Mouse (Mus musculus) embryonic facial prominence, embryonic 13.5 days (tissue): ENCODE results near the gene Gramd1b. TPM values are rescaled to one million over a fixed set of nuclear protein-coding genes. Genes with fewer than 3 reads are reported as not detected.

Experiments
- ATAC-seq: fragments of 200-750 bp; cut with Nextera tagmentation; 2 replicates; pipeline ENCODE4 v1.8.0; 2017; ENCODE audit warnings: low read depth; ENCODE audit not compliant: insufficient number of reproducible peaks, insufficient read depth, low FRiP score, low TSS enrichment
- H3K27ac ChIP-seq: fragments of 300-500 bp; sonication (generic); 2 replicates; pipeline ENCODE4 v1.5.1; 2015; ENCODE audit warnings: moderate library complexity, mild to moderate bottlenecking, inconsistent platforms
- H3K27me3 ChIP-seq: fragments of 300-500 bp; sonication (generic); 2 replicates; pipeline ENCODE4 v1.6.1; 2015; ENCODE audit warnings: mild to moderate bottlenecking, inconsistent platforms
- H3K36me3 ChIP-seq: fragments of 300-500 bp; sonication (generic); 2 replicates; pipeline ENCODE4 v1.6.1; 2015; ENCODE audit warnings: mild to moderate bottlenecking, inconsistent platforms
- H3K4me1 ChIP-seq: fragments of 300-500 bp; sonication (generic); 2 replicates; pipeline ENCODE4 v1.6.1; 2015; ENCODE audit warnings: inconsistent platforms
- H3K4me2 ChIP-seq: fragments of 300-500 bp; sonication (generic); 2 replicates; pipeline ENCODE4 v1.6.1; 2015; ENCODE audit warnings: moderate library complexity, mild to moderate bottlenecking, inconsistent platforms
- H3K4me3 ChIP-seq: fragments of 300-500 bp; sonication (generic); 2 replicates; pipeline ENCODE4 v1.5.1; 2015; ENCODE audit warnings: mild to moderate bottlenecking, inconsistent platforms
- H3K9ac ChIP-seq: fragments of 300-500 bp; sonication (generic); 2 replicates; pipeline ENCODE4 v1.6.1; 2015; ENCODE audit warnings: mild to moderate bottlenecking, inconsistent platforms
- H3K9me3 ChIP-seq: fragments of 300-500 bp; sonication (generic); 2 replicates; pipeline ENCODE4 v1.6.1; 2016; ENCODE audit warnings: inconsistent platforms
- WGBS: fragments of 180-500 bp; shearing (Covaris S2); methylation state at CpG from one replicate; pipeline ENCODE4 v1.1.7; 2015; ENCODE audit warnings: mixed read lengths; 5-methylcytosine and 5-hydroxymethylcytosine counted together
- polyA plus RNA-seq: library from polyadenylated mRNA; unstranded; fragments of >200 nt; fragmentation: Nextera tagmentation; extraction: Ambion mirVana; gene quantifications from 2 replicates; pipeline ENCODE4 v1.2.1, GENCODE M21; 2015

Gene Gramd1b
- polyA plus RNA-seq, 1 experiment from 2014 or later, result 9.0 TPM

- H3K27ac ChIP-seq, result no peak overlapping the region
- no peak overlapping the region for H3K4me3 ChIP-seq
- WGBS, result 77% methylated on average over 4 of the region's 4 CpGs
- no peak overlapping the region for H3K9ac ChIP-seq
- no peak overlapping the region for H3K4me2 ChIP-seq
- H3K27me3 ChIP-seq, result no peaks in the 10 kb centered on the region
- no peaks in the 10 kb centered on the region for H3K9me3 ChIP-seq
- no peaks in the 10 kb centered on the region; the same call in 1 of the 2 replicates for H3K4me1 ChIP-seq
- H3K36me3 ChIP-seq, result no peaks in the 10 kb centered on the region
- no peak for ATAC-seq
Measured at GRCm38 (mm10) chr9:40337131-40337820, 193.9 kb downstream of the Gramd1b start.

DNA sequence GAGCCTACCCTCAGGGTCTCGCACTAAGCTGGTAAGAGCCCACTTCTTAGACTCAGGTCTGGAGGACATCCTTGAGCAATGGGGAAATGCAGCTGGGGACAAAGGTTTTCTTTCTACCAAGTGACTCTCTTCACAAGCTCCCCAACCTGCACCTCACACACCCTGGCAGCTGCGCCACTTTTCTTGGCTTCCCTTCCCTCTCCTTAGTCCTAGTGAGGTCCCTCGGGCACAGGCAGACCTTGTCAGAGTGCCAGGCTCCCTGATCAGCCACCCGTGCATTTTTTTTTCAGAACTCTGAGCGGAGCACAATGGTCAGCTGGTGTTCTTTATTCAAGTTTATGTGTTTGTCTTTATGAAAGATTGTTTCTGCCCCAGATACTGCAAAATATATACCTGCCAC is 194.5 kb downstream of the Gramd1b start:
- H3K4me3 ChIP-seq, result no peak overlapping the region
- ATAC-seq, result no peak
- 65% methylated on average over 5 of the region's 5 CpGs for WGBS
- no peak overlapping the region for H3K27ac ChIP-seq
- H3K9ac ChIP-seq, result no peak overlapping the region
- H3K4me2 ChIP-seq, result no peak overlapping the region
- no peaks in the 10 kb centered on the region for H3K36me3 ChIP-seq
- no peaks in the 10 kb centered on the region for H3K9me3 ChIP-seq
- H3K4me1 ChIP-seq, result no peaks in the 10 kb centered on the region; the same call in 1 of the 2 replicates
- H3K27me3 ChIP-seq, result no peaks in the 10 kb centered on the region

- 74% methylated on average over 2 of the region's 2 CpGs for WGBS
- ATAC-seq, result no peak
- no peaks in the 10 kb centered on the region for H3K36me3 ChIP-seq
Measured at GRCm38 (mm10) chr9:40334617-40335016, 196.6 kb downstream of the Gramd1b start.

GRCm38 (mm10) chr9:40333649-40334396 is 197.4 kb downstream of the Gramd1b start:
- Histone ChIP-seq H3K9me3 (no peaks in the 10 kb centered on the region), H3K4me2 (no peak overlapping the region), H3K4me3 (no peak overlapping the region), H3K27me3 (no peaks in the 10 kb centered on the region), H3K27ac (no peak overlapping the region), H3K9ac (no peak overlapping the region), H3K4me1 (no peaks in the 10 kb centered on the region; the same call in 1 of the 2 replicates), H3K36me3 (no peaks in the 10 kb centered on the region)
- no peak for ATAC-seq
- 59% methylated on average over 9 of the region's 9 CpGs for WGBS

More at GRCm38 (mm10) chr9:40334617-40335016, 196.6 kb downstream of the Gramd1b start:
- H3K4me3 ChIP-seq, result no peak overlapping the region
- no peak overlapping the region for H3K4me2 ChIP-seq
- no peaks in the 10 kb centered on the region; the same call in 1 of the 2 replicates for H3K4me1 ChIP-seq
- no peaks in the 10 kb centered on the region for H3K27me3 ChIP-seq
- no peaks in the 10 kb centered on the region for H3K9me3 ChIP-seq
- H3K27ac ChIP-seq, result no peak overlapping the region
- no peak overlapping the region for H3K9ac ChIP-seq

DNA sequence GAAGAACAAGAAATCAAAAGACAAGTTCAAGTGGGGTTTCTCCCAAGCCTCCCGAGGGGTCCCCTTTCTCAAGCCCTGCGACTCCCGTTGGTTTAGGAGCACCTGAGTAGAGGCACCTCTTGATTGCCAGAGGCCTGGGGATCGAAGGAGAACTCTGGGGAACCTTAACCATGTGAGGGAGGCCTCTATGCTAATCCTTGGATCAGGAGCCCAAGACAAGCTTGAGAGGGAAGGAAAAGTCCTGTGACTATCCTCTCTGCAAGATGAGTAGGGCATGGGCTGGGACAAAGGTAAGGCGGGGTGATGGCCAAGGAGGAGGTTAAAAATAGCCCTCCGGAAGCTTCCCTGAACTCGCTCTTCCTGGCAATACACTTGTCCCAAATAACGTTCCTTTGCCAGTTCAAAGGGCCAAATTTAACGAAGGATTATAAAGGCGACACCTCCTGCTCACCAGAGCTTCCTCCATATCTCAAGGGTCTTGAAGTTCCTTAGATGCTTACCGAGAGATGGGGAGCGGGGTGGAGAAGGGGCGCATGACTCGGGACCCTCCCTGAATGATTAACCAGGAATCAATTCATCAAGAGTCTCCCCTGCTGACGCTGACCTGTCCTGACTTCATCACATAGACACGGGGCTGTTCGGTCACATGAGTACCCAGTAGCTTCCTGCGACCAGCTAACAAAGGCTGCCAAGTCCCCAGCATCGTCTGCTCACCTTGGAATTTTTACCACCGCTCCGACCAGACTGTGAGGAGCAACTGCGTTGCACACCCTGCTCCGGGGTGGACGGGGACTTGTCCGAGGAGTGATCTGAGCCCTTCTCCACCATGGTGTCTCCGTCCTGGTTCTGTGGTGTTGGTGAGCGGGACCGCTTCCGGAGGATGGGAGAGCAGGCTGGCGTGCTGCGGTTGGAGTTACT is 198.2 kb downstream of the Gramd1b start:
- H3K4me2 ChIP-seq, result no peak overlapping the region
- H3K9ac ChIP-seq, result no peak overlapping the region
- no peak overlapping the region for H3K4me3 ChIP-seq
- H3K9me3 ChIP-seq, result no peaks in the 10 kb centered on the region
- no peak for ATAC-seq
- H3K4me1 ChIP-seq, result no peaks in the 10 kb centered on the region; the same call in 1 of the 2 replicates
- H3K36me3 ChIP-seq, result no peaks in the 10 kb centered on the region
- no peaks in the 10 kb centered on the region for H3K27me3 ChIP-seq
- no peak overlapping the region for H3K27ac ChIP-seq
- 84% methylated on average over 31 of the region's 31 CpGs for WGBS

GRCm38 (mm10) chr9:40332326-40332725 is 198.9 kb downstream of the Gramd1b start:
- no peaks in the 10 kb centered on the region for H3K36me3 ChIP-seq
- no peak overlapping the region for H3K4me3 ChIP-seq
- H3K4me1 ChIP-seq, result no peaks in the 10 kb centered on the region; the same call in 1 of the 2 replicates
- H3K9me3 ChIP-seq, result no peaks in the 10 kb centered on the region
- WGBS, result 76% methylated on average over 4 of the region's 4 CpGs
- H3K27ac ChIP-seq, result no peak overlapping the region
- no peak overlapping the region for H3K4me2 ChIP-seq
- H3K27me3 ChIP-seq, result no peaks in the 10 kb centered on the region
- no peak overlapping the region for H3K9ac ChIP-seq
- no peak for ATAC-seq

DNA sequence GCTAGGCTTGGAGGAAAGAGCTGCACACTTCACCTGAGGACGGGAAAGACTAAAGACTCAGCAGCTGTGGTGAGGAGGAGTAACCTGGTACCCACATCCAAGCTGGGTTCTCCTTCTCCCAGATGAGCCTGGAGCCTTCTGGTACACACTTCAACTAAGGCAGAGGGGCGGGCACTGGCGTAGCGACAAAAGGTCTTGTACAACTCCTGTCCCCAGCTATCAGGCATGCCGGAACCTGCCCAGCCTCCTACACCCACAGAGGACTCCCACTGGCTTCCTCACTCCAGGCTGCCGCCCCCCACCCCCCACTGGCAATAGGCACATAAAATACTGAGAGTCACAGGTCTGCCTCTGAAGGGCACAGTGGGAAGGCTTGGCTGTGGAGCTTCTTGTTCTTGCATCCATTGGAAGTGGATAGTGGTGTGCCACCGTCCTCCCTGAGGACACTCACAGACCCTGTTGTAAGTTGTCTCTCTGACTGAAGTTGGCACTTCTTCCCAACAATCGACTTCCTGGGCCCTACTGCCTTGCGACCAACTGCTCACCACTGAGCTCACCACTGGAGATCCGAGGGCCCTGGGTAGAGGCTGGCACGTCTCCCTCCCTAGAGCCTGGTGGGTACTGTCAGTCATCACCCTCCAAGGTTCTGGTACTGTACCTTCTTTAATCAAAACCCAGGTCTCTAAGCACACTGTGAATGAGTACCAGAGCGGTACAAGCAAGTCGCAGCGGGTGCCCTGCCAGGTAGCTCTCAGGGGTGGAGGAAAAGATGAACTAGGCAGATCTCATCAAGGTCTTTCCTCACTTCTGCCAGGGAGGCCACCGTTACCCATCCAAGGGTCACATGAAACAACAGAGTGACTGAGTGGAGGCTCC is 199.5 kb downstream of the Gramd1b start:
- H3K36me3 ChIP-seq, result no peaks in the 10 kb centered on the region
- WGBS, result 86% methylated on average over 15 of the region's 15 CpGs
- H3K4me1 ChIP-seq, result no peaks in the 10 kb centered on the region; the same call in 1 of the 2 replicates
- no peaks in the 10 kb centered on the region for H3K9me3 ChIP-seq
- ATAC-seq, result no peak
- no peak overlapping the region for H3K27ac ChIP-seq
- no peak overlapping the region for H3K4me3 ChIP-seq
- no peak overlapping the region for H3K4me2 ChIP-seq
- H3K9ac ChIP-seq, result no peak overlapping the region
- no peaks in the 10 kb centered on the region for H3K27me3 ChIP-seq

GRCm38 (mm10) chr9:40330609-40331382 is 200.4 kb downstream of the Gramd1b start:
- H3K9me3 ChIP-seq, result no peaks in the 10 kb centered on the region
- peak; percentile 57; the same call in 1 of the 2 replicates for ATAC-seq
- H3K4me2 ChIP-seq, result no peak overlapping the region
- peaks cover 4% of the 10 kb centered on the region; the same call in 1 of the 2 replicates for H3K4me1 ChIP-seq
- H3K9ac ChIP-seq, result no peak overlapping the region
- H3K27ac ChIP-seq, result no peak overlapping the region
- H3K27me3 ChIP-seq, result no peaks in the 10 kb centered on the region
- no peak overlapping the region for H3K4me3 ChIP-seq
- no peaks in the 10 kb centered on the region for H3K36me3 ChIP-seq
- 53% methylated on average over 19 of the region's 19 CpGs for WGBS

- 47% methylated on average over 7 of the region's 7 CpGs for WGBS
- H3K4me2 ChIP-seq, result no peak overlapping the region
- H3K9me3 ChIP-seq, result no peaks in the 10 kb centered on the region
- no peak overlapping the region for H3K9ac ChIP-seq
- H3K27me3 ChIP-seq, result no peaks in the 10 kb centered on the region
- no peak overlapping the region for H3K27ac ChIP-seq
- H3K36me3 ChIP-seq, result 0 out of 2 replicates have a peak, but pooled peaks cover 3% of the 10 kb centered on the region
- no peak for ATAC-seq
- no peak overlapping the region for H3K4me3 ChIP-seq
- H3K4me1 ChIP-seq, result peaks cover 10% of the 10 kb centered on the region
Measured at GRCm38 (mm10) chr9:40326260-40326915, 204.8 kb downstream of the Gramd1b start.

DNA sequence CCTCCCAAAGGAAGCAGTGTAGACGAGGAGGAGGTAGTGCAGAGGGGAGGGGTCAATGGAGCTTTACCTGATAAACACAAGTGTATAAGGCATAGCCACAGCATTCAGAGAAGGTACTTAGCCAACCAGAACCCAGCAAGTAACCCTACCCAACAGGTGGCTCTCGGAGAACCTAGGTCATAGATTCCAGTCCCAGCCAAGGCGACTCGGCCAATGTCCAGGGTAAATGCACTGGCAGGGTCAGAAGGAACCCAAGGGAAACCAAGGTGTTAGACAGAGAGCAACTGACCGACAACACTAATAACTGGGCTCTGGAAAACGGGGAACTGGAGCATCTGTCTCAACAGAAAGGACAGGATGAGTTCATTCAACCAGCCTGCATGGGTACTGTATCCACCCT is 206.4 kb downstream of the Gramd1b start:
- no peak overlapping the region for H3K4me2 ChIP-seq
- H3K9me3 ChIP-seq, result no peaks in the 10 kb centered on the region
- 90% methylated on average over 6 of the region's 6 CpGs for WGBS
- no peak overlapping the region for H3K9ac ChIP-seq
- H3K36me3 ChIP-seq, result 0 out of 2 replicates have a peak, but pooled peaks cover 3% of the 10 kb centered on the region
- no peaks in the 10 kb centered on the region for H3K27me3 ChIP-seq
- H3K27ac ChIP-seq, result no peak overlapping the region
- peaks cover 21% of the 10 kb centered on the region for H3K4me1 ChIP-seq
- ATAC-seq, result no peak
- no peak overlapping the region for H3K4me3 ChIP-seq
